Mouse (Mus musculus) natural killer cell, adult 2 months (primary cell): Measurements from ENCODE around the gene Plcb1.

Experiments
- DNase-seq, 2 experiments: peaks; one replicate each; pipeline ENCODE4 v3.0.0; 2022; ENCODE audit warnings: low spot score in 2 of 2

Plcb1 gene

GRCm38 (mm10) chr2:135202390-135202789 is 416.5 kb downstream of the Plcb1 start:
- DNase-seq, result no peak

DNA sequence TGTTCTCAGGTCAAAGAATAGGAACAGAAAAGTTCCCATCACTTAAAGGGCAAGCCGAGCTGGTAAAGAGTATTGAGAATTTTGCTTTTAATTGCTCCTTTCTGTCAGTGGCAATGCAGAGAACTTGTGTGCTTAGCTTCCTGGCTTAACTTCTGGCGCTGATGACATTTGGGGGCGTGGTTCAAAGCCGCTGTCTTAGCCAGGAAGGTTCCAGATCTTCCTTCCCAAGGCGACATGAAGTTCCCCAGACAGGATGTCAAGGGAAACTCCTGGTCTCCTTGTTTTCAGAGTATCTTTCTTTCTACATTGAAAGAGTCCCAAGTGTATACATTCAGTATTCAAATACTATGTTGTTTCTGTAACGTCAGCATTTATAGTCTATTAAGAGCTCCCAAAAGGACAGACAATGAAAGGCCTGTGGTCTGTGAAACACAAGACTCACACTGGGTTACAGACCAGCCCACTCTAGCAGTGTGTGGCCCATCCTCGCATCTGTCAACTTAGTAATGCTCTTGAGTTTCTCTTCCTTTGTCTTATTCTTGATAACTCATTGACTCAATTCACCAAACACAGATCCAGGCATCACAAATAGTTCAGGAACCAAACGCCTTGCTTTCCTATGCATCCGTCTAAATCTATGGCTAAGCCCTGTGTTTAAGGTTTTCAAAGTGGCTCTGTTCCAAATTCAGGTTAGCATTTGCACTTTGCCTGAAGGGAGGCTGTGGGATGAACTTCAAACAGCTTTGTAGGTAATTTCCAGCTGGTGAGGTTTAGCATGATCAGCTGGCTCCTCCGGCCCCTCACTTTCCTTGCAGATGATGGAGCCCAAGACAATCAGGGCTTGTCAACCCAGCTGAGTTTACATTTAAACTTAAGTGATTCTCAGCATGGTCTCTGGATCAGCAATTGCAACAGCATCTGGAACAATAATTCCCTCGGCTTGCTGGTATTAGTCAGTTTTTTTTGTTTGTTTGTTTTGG is 418.6 kb downstream of the Plcb1 start:
- DNase-seq, result no peak

- DNase-seq, result no peak
Measured at GRCm38 (mm10) chr2:135208890-135209289, 423.0 kb downstream of the Plcb1 start.

DNA sequence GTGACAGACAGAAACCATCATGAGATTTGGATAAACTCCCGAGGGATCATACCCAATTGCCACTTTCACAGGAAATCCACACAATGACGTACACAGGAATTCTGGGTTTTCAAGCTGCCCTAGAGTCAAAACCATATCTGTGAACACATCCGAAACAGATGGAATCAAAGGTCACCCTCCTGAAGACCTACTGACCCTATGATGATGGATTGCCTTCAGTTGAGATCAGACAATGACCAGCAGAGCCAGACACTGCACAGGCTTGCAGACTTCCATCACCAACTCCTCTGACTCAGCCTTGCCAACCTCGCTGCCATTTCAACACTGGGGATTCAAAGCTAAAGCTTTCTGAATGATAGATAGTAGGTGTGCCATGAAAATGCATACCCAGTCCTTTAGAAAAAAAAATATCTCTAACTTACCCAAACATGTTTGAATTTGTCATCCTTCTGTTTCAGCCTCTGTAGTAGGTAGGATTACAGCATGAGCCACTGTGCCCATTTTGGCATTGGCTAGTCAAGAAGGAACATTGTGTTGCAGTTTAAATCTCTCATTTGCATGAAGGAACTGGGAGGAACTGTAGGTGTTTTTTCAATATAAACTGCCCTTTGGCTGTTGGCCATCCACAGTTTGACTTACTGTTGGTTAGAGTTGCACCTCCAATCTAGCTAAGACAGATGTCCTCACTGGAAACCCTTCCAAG is 429.0 kb downstream of the Plcb1 start:
- no peak for DNase-seq

GRCm38 (mm10) chr2:135219406-135219805 is 433.5 kb downstream of the Plcb1 start:
- no peak for DNase-seq

- no peak for DNase-seq
Measured at GRCm38 (mm10) chr2:135225604-135226025, 439.7 kb downstream of the Plcb1 start.

DNA sequence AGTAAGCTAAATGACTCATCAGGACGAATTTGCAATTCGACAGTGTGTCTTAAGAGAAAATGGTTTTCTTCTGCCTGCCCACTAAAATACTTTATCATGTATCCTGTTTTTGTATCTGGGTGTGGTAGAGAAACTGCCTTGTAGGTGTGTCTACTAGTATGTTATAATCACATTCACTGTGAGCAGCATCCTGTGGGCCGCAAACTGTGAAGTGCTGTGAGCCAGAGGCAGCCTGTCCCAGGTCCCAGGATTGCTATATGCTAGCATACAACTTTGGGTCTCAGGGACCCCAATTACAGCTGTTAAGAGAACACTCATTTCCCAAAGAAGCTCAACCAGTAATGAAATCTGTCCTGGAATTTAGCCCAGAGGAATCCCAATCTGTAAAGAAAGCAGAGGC is 444.4 kb downstream of the Plcb1 start:
- DNase-seq, result no peak

- DNase-seq, result no peak
Measured at GRCm38 (mm10) chr2:135242662-135243316, 456.9 kb downstream of the Plcb1 start.

GRCm38 (mm10) chr2:135243764-135244163 is 457.9 kb downstream of the Plcb1 start:
- DNase-seq, result no peak

DNA sequence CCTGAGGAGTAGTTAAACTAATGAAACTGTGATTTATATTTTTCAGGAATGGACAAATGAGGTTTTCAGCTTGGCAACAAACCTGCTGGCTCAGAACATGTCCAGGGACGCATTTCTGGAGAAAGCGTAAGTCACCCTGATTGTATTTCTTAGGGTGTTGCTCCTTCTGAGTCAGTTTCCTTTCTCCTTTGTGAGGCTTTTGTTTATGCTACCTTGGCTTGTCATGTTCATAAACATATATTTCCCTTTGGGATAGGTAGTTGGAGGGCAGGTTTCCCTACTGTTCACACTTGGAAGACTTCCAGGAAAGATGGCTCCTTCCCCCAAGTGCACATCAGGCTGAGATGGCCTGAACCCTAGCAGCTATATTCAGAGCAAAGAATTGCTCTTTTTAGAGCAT is 464.1 kb downstream of the Plcb1 start:
- no peak for DNase-seq

DNA sequence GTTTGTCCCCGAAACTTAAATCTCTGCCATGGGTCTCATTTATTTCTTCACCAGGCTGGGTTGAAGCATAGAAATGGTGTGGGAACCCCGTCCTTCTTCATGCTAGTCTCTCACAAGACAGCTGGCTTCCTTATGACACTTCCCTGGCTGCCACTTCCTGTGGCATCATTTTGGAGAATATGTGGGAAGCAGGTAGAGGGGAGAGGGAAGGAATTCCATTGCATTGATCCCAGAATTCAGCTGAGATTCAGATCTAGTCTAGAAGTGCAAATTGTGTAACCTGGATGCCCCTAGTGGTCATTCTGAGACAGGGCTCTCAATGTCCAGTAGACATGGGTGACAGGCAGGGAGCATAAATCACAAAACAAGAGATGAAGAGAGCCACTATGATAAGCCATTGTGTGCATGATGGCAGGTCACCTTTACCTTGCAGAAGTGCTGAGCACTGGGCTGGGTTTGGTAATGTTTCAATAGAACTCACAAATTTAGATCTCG is 466.0 kb downstream of the Plcb1 start:
- no peak for DNase-seq

DNA sequence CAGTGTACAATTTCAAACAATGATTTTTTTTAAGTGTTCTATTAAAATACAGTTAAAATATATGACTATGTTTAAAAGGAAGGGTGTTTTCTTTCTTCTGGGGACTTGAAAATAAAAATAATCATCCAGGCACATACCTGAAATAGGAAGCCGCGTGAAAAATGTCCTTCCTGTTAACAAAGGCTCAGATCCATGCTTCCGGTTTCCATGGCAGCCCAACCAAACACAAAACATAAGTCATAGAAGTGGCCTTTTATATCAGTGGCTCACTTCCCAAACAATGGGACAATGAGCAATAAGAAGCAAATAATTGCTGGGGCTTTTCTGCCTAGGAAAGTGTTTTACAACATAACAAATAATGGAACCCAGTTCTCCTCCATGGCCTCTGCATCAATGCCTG is 473.3 kb downstream of the Plcb1 start:
- DNase-seq, result no peak

DNA sequence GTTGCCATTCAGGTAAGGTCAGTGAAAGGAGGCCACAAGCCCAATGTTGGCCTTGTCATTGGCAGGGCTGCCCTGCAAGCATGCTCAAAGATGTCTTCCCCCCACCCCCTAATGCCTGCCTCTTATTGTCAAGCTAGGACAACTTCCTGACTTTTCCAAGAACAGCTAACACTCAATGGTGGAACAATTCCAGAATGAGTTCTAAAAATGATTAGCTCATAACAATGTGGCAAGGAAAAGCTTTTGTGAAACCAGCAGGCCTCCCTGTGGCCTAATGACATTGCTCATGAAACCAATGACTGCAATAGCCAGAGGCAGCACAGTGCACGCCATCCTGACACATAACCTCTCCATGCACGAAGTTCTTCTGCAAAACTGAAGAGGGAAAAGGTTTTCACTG is 478.1 kb downstream of the Plcb1 start:
- DNase-seq, result no peak

GRCm38 (mm10) chr2:135274949-135275348 is 489.1 kb downstream of the Plcb1 start:
- DNase-seq, result no peak

DNA sequence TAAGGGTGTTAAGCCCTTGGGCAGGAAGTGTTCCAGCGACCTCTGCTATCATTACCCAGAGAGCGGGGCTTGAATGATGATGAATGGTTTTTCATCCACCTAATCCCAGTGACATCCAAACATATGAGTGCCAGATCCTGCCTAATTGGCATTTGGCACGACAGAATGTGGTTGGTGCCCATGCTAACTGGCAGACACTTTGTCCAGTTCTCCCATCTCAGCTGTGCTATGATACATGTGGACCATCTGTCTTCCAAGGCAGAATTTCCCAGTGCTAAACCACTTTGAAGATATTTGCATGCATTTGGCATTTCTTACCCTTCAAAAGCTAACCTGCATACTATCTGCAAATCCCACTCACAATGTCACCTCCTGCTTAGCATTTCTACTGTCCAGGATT is 492.6 kb downstream of the Plcb1 start:
- DNase-seq, result no peak

DNA sequence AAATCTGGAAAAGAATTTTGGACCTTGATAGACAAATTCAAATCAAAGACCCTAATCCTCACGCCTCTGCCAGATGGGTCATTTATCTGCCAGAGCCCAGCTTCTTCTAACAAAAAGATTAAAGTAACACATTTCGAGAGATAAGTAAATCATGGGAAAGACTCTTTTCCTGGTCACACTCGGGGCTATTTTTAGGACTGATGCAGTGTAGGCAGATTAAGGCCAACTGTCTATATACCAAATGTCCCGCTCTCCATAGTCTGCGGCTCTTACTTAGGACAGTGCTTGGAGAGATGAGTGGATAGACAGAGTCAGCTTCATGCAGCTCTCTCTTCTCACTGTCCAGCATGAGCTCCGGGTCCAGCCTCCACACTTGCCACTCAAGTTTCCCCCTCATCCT is 493.2 kb downstream of the Plcb1 start:
- no peak for DNase-seq

GRCm38 (mm10) chr2:135283783-135284182 is 497.9 kb downstream of the Plcb1 start:
- DNase-seq, result no peak

GRCm38 (mm10) chr2:135296184-135296769 is 510.4 kb downstream of the Plcb1 start:
- no peak for DNase-seq

GRCm38 (mm10) chr2:135300480-135300879 is 514.6 kb downstream of the Plcb1 start:
- no peak for DNase-seq

DNA sequence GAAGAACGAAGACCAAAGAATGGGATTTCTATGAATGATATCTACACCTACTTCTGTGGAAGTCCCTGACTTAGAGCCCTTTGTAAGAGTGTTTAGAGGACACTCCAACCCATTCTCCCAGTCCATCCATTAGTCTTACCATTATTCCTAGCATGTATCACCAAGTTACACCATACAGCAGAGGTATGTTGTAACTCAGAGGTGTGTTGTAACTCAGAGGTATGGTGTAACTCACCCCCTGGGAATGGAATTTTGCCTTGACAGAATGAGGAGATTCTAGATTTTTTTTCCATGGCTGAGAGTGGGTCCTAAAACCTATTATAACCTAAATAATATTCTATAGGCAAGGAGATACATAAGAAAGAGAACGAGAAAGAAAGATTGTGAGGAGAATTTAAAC is 516.6 kb downstream of the Plcb1 start:
- DNase-seq, result no peak

GRCm38 (mm10) chr2:135305186-135305585 is 519.3 kb downstream of the Plcb1 start:
- DNase-seq, result no peak
